Mouse (Mus musculus): ENCODE data around the gene Khsrp. TPM values are rescaled to one million over a fixed set of nuclear protein-coding genes. Genes with fewer than 3 reads are reported as not detected.
"Not testable (repeated sequence)": the region's sequence is repeated elsewhere in the genome, so short reads cannot be mapped to it uniquely, and the experiment has no call there.

Gene Khsrp
- polyA plus RNA-seq, 1 experiment from 2014 or later, result 55.1 TPM

DNA sequence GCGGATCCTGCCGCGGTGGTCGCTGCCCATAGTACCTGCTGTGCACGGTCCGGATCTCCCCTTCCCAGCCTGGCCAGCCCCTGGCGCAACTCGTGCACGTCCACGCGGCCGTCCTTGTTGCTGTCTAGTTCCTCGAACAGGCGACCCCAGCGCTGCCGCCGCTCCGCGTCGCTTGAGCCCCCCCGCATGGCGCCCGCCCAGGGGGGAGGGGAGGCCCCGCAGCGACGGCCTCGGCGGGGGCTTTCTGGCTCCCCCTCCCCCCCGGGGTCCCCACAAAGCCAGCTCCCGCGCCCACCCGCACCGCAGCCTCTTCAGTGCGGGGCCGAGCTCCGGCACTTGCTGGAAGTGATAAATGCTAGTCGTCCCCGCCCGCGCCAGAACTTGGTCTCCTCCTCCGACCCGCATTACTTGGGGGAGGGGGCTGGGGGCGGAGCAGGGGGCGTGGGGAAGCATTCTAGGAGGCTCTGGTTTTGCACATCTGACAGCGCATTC lies 28.2 kb upstream of the Khsrp start, which contains the start of gene Slc25a23:
Slc25a23 (minus strand) TSS at position 378 of the 492 bp plus-strand sequence.
- DNase-seq (ENCODE audit: low spot score), result peak; percentile 90
- 0% methylated on average over 38 of the region's 45 CpGs for WGBS
- H3K27me3 ChIP-seq (replicated peaks; ENCODE audit: low read depth, poor library complexity, severe bottlenecking), result peaks cover 59% of the 10 kb centered on the region
- H3K4me3 ChIP-seq, result peak within 1 kb of the TSS; percentile 88
- H3K9me3 ChIP-seq, result no peaks in the 10 kb centered on the region
- 0 out of 2 replicates have a peak, but pooled peaks cover 15% of the 10 kb centered on the region for H3K36me3 ChIP-seq (replicated peaks)
- H3K27ac ChIP-seq (replicated peaks), result peak within 1 kb of the TSS; percentile 82
- peaks cover 36% of the 10 kb centered on the region for H3K4me1 ChIP-seq

- Histone ChIP-seq H3K4me3 (peak within 1 kb of the TSS; percentile 88), H3K36me3 (replicated peaks) (peaks cover 15% of the 10 kb centered on the region; the same call in 1 of the 2 replicates), H3K4me1 (peaks cover 36% of the 10 kb centered on the region), H3K9me3 (no peaks in the 10 kb centered on the region), H3K27ac (replicated peaks) (peak within 1 kb of the TSS; percentile 82), H3K27me3 (replicated peaks; ENCODE audit: low read depth, poor library complexity, severe bottlenecking) (peaks cover 53% of the 10 kb centered on the region)
- peak; percentile 46 for DNase-seq (ENCODE audit: low spot score)
- 0% methylated on average over 22 of the region's 22 CpGs for WGBS
Observed at GRCm38 (mm10) chr17:57058891-57059485, 27.7 kb upstream of the Khsrp start, which contains the start of gene Crb3. Gene Crb3, plus strand, starts transcription at chr17:57059105.

- Histone ChIP-seq H3K27me3 (replicated peaks; ENCODE audit: low read depth, poor library complexity, severe bottlenecking) (peaks cover 26% of the 10 kb centered on the region), H3K9me3 (no peaks in the 10 kb centered on the region), H3K27ac (replicated peaks) (no peak overlapping the region), H3K36me3 (replicated peaks) (peaks cover 34% of the 10 kb centered on the region), H3K4me1 (peaks cover 25% of the 10 kb centered on the region), H3K4me3 (no peak overlapping the region)
- 80% methylated on average over 3 of the region's 3 CpGs for WGBS
- no peak for DNase-seq (ENCODE audit: low spot score)
Observed at GRCm38 (mm10) chr17:57056246-57056645, 24.9 kb upstream of the Khsrp start.

DNA sequence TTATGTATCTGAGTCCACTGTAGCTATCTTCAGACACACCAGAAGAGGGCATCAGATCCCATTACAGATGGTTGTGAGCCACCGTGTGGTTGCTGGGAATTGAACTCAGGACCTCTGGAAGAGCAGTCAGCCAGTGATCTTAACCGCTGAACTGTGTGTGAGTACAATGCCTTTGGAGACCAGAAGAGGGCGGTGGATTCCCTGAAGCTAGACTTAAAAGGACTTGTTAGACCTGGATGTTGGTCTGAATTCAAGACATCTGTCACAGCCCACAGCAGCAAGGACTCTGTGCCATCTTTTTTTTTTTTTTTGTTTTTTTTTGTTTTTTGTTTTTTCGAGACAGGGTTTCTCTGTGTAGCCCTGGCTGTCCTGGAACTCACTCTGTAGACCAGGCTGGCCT lies 20.4 kb upstream of the Khsrp start:
- 81% methylated on average over 4 of the region's 4 CpGs for WGBS
- not testable (repeated sequence) for H3K27me3 ChIP-seq (replicated peaks; ENCODE audit: low read depth, poor library complexity, severe bottlenecking); H3K4me3 ChIP-seq; H3K27ac ChIP-seq (replicated peaks); H3K4me1 ChIP-seq; DNase-seq (ENCODE audit: low spot score); H3K9me3 ChIP-seq
- H3K36me3 ChIP-seq (replicated peaks), result peaks cover 45% of the 10 kb centered on the region

DNA sequence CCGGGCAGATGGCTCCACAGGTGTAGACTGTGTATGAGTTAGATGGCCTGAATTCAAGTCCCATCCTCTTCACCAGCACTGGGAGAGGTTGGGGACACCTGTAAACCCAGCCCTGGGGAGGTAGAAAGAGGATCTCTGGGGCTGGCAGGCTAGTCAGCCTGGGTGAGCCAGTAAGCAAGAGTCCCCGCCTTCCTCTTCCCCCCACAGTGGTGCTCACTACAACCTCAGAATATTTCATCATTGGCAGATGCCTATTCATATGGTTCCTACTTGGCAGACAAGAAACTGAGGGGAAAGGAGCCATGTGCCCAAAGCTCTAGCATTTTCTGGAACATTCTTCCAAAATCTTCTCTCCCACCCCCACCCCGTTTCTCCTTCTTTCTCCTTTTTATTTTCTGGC lies 17.5 kb upstream of the Khsrp start:
- peaks cover 40% of the 10 kb centered on the region for H3K36me3 ChIP-seq (replicated peaks)
- H3K4me1 ChIP-seq, result 0 out of 2 replicates have a peak, but pooled peaks cover 3% of the 10 kb centered on the region
- no peaks in the 10 kb centered on the region for H3K27me3 ChIP-seq (replicated peaks; ENCODE audit: low read depth, poor library complexity, severe bottlenecking)
- no peak for DNase-seq (ENCODE audit: low spot score)
- H3K9me3 ChIP-seq, result no peaks in the 10 kb centered on the region
- 96% methylated on average over 3 of the region's 3 CpGs for WGBS
- H3K27ac ChIP-seq (replicated peaks), result no peak overlapping the region
- no peak overlapping the region for H3K4me3 ChIP-seq

GRCm38 (mm10) chr17:57047406-57047805 lies 16.1 kb upstream of the Khsrp start:
- DNase-seq (ENCODE audit: low spot score), result no peak

GRCm38 (mm10) chr17:57041554-57041953 lies 10.2 kb upstream of the Khsrp start, which contains the start of gene Slc25a41:
Gene Slc25a41, minus strand, starts transcription at chr17:57041654.
- Histone ChIP-seq H3K4me3 (no peak within 1 kb of the TSS), H3K27me3 (replicated peaks; ENCODE audit: low read depth, poor library complexity, severe bottlenecking) (peaks cover 24% of the 10 kb centered on the region), H3K36me3 (replicated peaks) (peaks cover 10% of the 10 kb centered on the region; the same call in 1 of the 2 replicates), H3K9me3 (no peaks in the 10 kb centered on the region), H3K4me1 (peaks cover 2% of the 10 kb centered on the region; the same call in 1 of the 2 replicates), H3K27ac (replicated peaks) (no peak within 1 kb of the TSS)
- DNase-seq (ENCODE audit: low spot score), result no peak
- 69% methylated on average over 8 of the region's 8 CpGs for WGBS

More at GRCm38 (mm10) chr17:57047406-57047805, 16.1 kb upstream of the Khsrp start:
- Histone ChIP-seq H3K27me3 (replicated peaks; ENCODE audit: low read depth, poor library complexity, severe bottlenecking) (no peaks in the 10 kb centered on the region), H3K4me3 (no peak overlapping the region), H3K36me3 (replicated peaks) (peaks cover 26% of the 10 kb centered on the region), H3K27ac (replicated peaks) (no peak overlapping the region), H3K4me1 (0 out of 2 replicates have a peak, but pooled peaks cover 3% of the 10 kb centered on the region), H3K9me3 (no peaks in the 10 kb centered on the region)
- 36% methylated on average over 5 of the region's 5 CpGs for WGBS

GRCm38 (mm10) chr17:57038978-57039377 lies 7.7 kb upstream of the Khsrp start:
- H3K36me3 ChIP-seq (replicated peaks), result no peaks in the 10 kb centered on the region
- no peak overlapping the region for H3K4me3 ChIP-seq
- no peak overlapping the region for H3K27ac ChIP-seq (replicated peaks)
- WGBS, result 37% methylated on average over 8 of the region's 8 CpGs
- no peaks in the 10 kb centered on the region for H3K9me3 ChIP-seq
- H3K4me1 ChIP-seq, result peaks cover 2% of the 10 kb centered on the region; the same call in 1 of the 2 replicates
- DNase-seq (ENCODE audit: low spot score), result no peak
- H3K27me3 ChIP-seq (replicated peaks; ENCODE audit: low read depth, poor library complexity, severe bottlenecking), result peaks cover 24% of the 10 kb centered on the region

DNA sequence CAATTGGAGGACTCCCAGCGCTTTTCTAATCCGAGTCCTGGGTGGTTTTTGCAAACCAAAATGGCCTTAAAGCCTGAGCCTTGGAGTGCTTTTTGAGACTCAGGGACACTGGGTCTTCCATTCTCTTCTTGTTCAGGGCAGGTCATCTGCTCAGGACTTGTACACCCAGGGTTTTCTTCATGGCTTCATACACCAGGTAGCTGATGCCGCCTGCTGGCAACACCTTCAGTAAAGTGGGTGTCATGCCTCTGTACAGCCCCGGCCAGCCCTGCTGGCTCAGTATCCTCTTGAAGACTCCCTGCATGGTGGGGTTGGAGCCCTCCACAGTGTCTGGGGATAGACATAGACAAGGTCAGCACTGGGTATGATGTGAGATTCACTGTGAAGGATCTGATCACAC lies 1.5 kb upstream of the Khsrp start:
- peak overlapping the region; percentile 87; the same call in 1 of the 2 replicates for H3K27ac ChIP-seq (replicated peaks)

GRCm38 (mm10) chr17:57031661-57032420 lies 519 bp upstream of the Khsrp start:
- Histone ChIP-seq H3K9me3 (no peaks in the 10 kb centered on the region), H3K4me3 (peak overlapping the region; percentile 84), H3K27ac (replicated peaks) (peak overlapping the region; percentile 99), H3K36me3 (replicated peaks) (peaks cover 28% of the 10 kb centered on the region), H3K27me3 (replicated peaks; ENCODE audit: low read depth, poor library complexity, severe bottlenecking) (peaks cover 3% of the 10 kb centered on the region; the same call in 1 of the 2 replicates), H3K4me1 (peaks cover 24% of the 10 kb centered on the region)
- DNase-seq (ENCODE audit: low spot score), result peak; percentile 99
- WGBS, result under 1% methylated on average over 38 of the region's 38 CpGs

More for the DNA sequence above, 1.5 kb upstream of the Khsrp start:
- DNase-seq (ENCODE audit: low spot score), result no peak
- H3K36me3 ChIP-seq (replicated peaks), result peaks cover 18% of the 10 kb centered on the region
- H3K27me3 ChIP-seq (replicated peaks; ENCODE audit: low read depth, poor library complexity, severe bottlenecking), result peaks cover 11% of the 10 kb centered on the region
- 78% methylated on average over 4 of the region's 4 CpGs for WGBS
- no peaks in the 10 kb centered on the region for H3K9me3 ChIP-seq
- peaks cover 24% of the 10 kb centered on the region for H3K4me1 ChIP-seq
- peak overlapping the region; percentile 84 for H3K4me3 ChIP-seq

GRCm38 (mm10) chr17:57029691-57030090 lies 1.6 kb downstream of the Khsrp start:
- WGBS, result 56% methylated on average over 8 of the region's 8 CpGs
- peaks cover 50% of the 10 kb centered on the region for H3K36me3 ChIP-seq (replicated peaks)
- H3K27me3 ChIP-seq (replicated peaks; ENCODE audit: low read depth, poor library complexity, severe bottlenecking), result no peaks in the 10 kb centered on the region
- DNase-seq (ENCODE audit: low spot score), result no peak
- peak overlapping the region; percentile 84 for H3K4me3 ChIP-seq
- H3K9me3 ChIP-seq, result no peaks in the 10 kb centered on the region
- H3K27ac ChIP-seq (replicated peaks), result 0 out of 2 replicates have a peak overlapping the region, but pooled peaks have one; percentile 99
- H3K4me1 ChIP-seq, result peaks cover 24% of the 10 kb centered on the region

DNA sequence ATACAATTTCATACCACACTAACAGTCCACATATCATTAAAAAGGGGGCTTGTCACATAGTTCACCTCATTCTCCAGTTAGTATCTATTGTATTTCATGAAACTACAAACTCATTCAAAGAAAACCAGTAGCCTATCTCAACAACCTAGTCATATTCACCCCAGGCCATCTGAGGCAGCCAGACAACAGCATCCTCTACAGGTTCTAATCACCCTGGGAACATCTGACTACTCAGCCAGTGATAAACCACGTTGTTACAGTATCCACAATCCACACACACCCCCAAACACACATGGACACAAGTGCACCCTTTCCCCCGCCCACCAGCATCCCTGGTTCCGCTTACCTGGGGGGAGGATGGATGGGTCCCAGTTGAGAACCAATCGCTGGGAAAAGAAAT lies 3.9 kb downstream of the Khsrp start:
- DNase-seq (ENCODE audit: low spot score), result no peak
- H3K4me3 ChIP-seq, result no peak overlapping the region
- no peak overlapping the region for H3K27ac ChIP-seq (replicated peaks)
- H3K27me3 ChIP-seq (replicated peaks; ENCODE audit: low read depth, poor library complexity, severe bottlenecking), result no peaks in the 10 kb centered on the region
- H3K4me1 ChIP-seq, result peaks cover 23% of the 10 kb centered on the region
- H3K36me3 ChIP-seq (replicated peaks), result peaks cover 72% of the 10 kb centered on the region
- H3K9me3 ChIP-seq, result no peaks in the 10 kb centered on the region
- WGBS, result 93% methylated on average over 4 of the region's 4 CpGs

Measured in embryonic facial prominence, embryonic 10.5 days (tissue).